In genomic region chr5:110420950-110421349, GRCm38 (mm10) we compare ENCODE assay signal across 19 mouse cellular contexts. TPM values are rescaled to one million over a fixed set of nuclear protein-coding genes. Genes with fewer than 3 reads are reported as not detected.
DNase-seq lines count a peak whose midpoint lies in the region; ATAC-seq and TF ChIP-seq lines count a peak whose summit lies in the region.
"Had no signal": no experiment of that assay in that cellular context is flagged by ENCODE, and none has a peak within 500 bp of the region (broad histone marks: within the 10 kb centered on the region; RNA-seq: fewer than 3 reads in every experiment).

No protein-coding gene starts in this region.

- no peak for DNase-seq in forebrain, postnatal 0 days
- no peak for DNase-seq in forebrain, embryonic 14.5 days (ENCODE audit: low spot score)
- peak; percentile 26 for DNase-seq in midbrain, embryonic 11.5 days (ENCODE audit: low spot score, missing footprints)
- DNase-seq in embryo, embryonic 11 days: no peak
- DNase-seq in left cerebral cortex, adult 11 months (ENCODE audit: low spot score): no peak
- no peak for DNase-seq in spleen, postnatal 10 days (ENCODE audit: low spot score in 2 of 2)
- DNase-seq: adrenal gland, postnatal 10 days; gastrocnemius, adult 2 months; heart, adult 2 months; kidney, postnatal 36 days; liver, embryonic 13.5 days; lung, postnatal 14 days; retina, postnatal 1 day had no signal

- H3K4me1 ChIP-seq in forebrain, postnatal 0 days (ENCODE audit: insufficient read depth): peaks cover 15% of the 10 kb centered on the region
- peaks cover 28% of the 10 kb centered on the region for H3K4me1 ChIP-seq in forebrain, embryonic 14.5 days (ENCODE audit: control insufficient read depth, insufficient read depth, low read length)
- H3K4me1 ChIP-seq in midbrain, embryonic 11.5 days (ENCODE audit: control insufficient read depth, insufficient read depth, low read length): peaks cover 21% of the 10 kb centered on the region
- peaks cover 31% of the 10 kb centered on the region for H3K4me1 ChIP-seq in midbrain, embryonic 13.5 days (replicated peaks)
- no peaks in the 10 kb centered on the region for H3K4me1 ChIP-seq in intestine, postnatal 0 days (replicated peaks; ENCODE audit: control insufficient read depth, insufficient read depth, low read length)

- H3K4me2 ChIP-seq in forebrain, postnatal 0 days (ENCODE audit: low read depth): no peak overlapping the region
- no peak overlapping the region for H3K4me2 ChIP-seq in forebrain, embryonic 14.5 days (ENCODE audit: low read length)
- H3K4me2 ChIP-seq in midbrain, embryonic 11.5 days: no peak overlapping the region
- H3K4me2 ChIP-seq in midbrain, embryonic 13.5 days (replicated peaks): no peak overlapping the region
- H3K4me2 ChIP-seq in intestine, postnatal 0 days (replicated peaks; ENCODE audit: low read depth): no peak overlapping the region
- H3K4me2 ChIP-seq: embryonic facial prominence, embryonic 13.5 days; hindbrain, embryonic 14.5 days; liver, embryonic 13.5 days had no signal

- H3K27ac ChIP-seq in forebrain, postnatal 0 days (ENCODE audit: low read depth, low read length): 0 out of 2 replicates have a peak overlapping the region, but pooled peaks have one; percentile 50
- no peak overlapping the region for H3K27ac ChIP-seq in forebrain, embryonic 14.5 days (ENCODE audit: low read depth, low read length)
- H3K27ac ChIP-seq in midbrain, embryonic 11.5 days (ENCODE audit: low read depth, low read length): no peak overlapping the region
- H3K27ac ChIP-seq in midbrain, embryonic 13.5 days: no peak overlapping the region
- peak overlapping the region; percentile 28; the same call in 1 of the 2 replicates for H3K27ac ChIP-seq in intestine, postnatal 0 days (ENCODE audit: low read depth, low read length)
- H3K27ac ChIP-seq: embryonic facial prominence, embryonic 13.5 days; gastrocnemius, adult 2 months; heart, adult 2 months; hindbrain, embryonic 14.5 days; limb, embryonic 10.5 days; liver, embryonic 13.5 days had no signal

- no peaks in the 10 kb centered on the region for H3K27me3 ChIP-seq in forebrain, postnatal 0 days (ENCODE audit: insufficient read depth, low read length)
- H3K27me3 ChIP-seq in forebrain, embryonic 14.5 days (replicated peaks; ENCODE audit: control insufficient read depth, insufficient read depth, low read length): no peaks in the 10 kb centered on the region
- no peaks in the 10 kb centered on the region; the same call in 1 of the 2 replicates for H3K27me3 ChIP-seq in midbrain, embryonic 11.5 days (ENCODE audit: control insufficient read depth, insufficient read depth, low read length)
- no peaks in the 10 kb centered on the region; the same call in 1 of the 2 replicates for H3K27me3 ChIP-seq in midbrain, embryonic 13.5 days
- H3K27me3 ChIP-seq in intestine, postnatal 0 days (replicated peaks; ENCODE audit: control insufficient read depth, insufficient read depth, low read length): no peaks in the 10 kb centered on the region
- H3K27me3 ChIP-seq: embryonic facial prominence, embryonic 13.5 days; liver, embryonic 13.5 days had no signal

- no peak for TF ChIP-seq CTCF in forebrain, postnatal 0 days (IDR thresholded peaks at IDR 0.05; ENCODE audit: low read depth)
- no peak for TF ChIP-seq CTCF in intestine, postnatal 0 days (IDR thresholded peaks at IDR 0.05; ENCODE audit: low read depth)

- no peaks in the 10 kb centered on the region for H3K36me3 ChIP-seq in forebrain, postnatal 0 days (ENCODE audit: insufficient read depth)
- H3K36me3 ChIP-seq in forebrain, embryonic 14.5 days (ENCODE audit: control insufficient read depth, insufficient read depth, low read length): no peaks in the 10 kb centered on the region
- H3K36me3 ChIP-seq in midbrain, embryonic 11.5 days (ENCODE audit: control insufficient read depth, insufficient read depth, low read length): no peaks in the 10 kb centered on the region
- H3K36me3 ChIP-seq in midbrain, embryonic 13.5 days: no peaks in the 10 kb centered on the region
- H3K36me3 ChIP-seq in intestine, postnatal 0 days (ENCODE audit: control insufficient read depth, insufficient read depth): peaks cover 35% of the 10 kb centered on the region
- H3K36me3 ChIP-seq: liver, embryonic 13.5 days had no signal

- H3K9ac ChIP-seq in forebrain, postnatal 0 days: no peak overlapping the region
- no peak overlapping the region for H3K9ac ChIP-seq in forebrain, embryonic 14.5 days (ENCODE audit: low read length)
- H3K9ac ChIP-seq in midbrain, embryonic 11.5 days (ENCODE audit: low read length): no peak overlapping the region
- H3K9ac ChIP-seq in midbrain, embryonic 13.5 days (replicated peaks): no peak overlapping the region
- H3K9ac ChIP-seq in intestine, postnatal 0 days (ENCODE audit: low read depth, low read length): no peak overlapping the region
- H3K9ac ChIP-seq: embryonic facial prominence, embryonic 13.5 days; hindbrain, embryonic 14.5 days; liver, embryonic 13.5 days had no signal

- H3K4me3 ChIP-seq in forebrain, postnatal 0 days (ENCODE audit: low read depth, low read length): no peak overlapping the region
- H3K4me3 ChIP-seq in forebrain, embryonic 14.5 days (ENCODE audit: low read depth, low read length): no peak overlapping the region
- H3K4me3 ChIP-seq in midbrain, embryonic 11.5 days (ENCODE audit: low read depth, low read length): no peak overlapping the region
- H3K4me3 ChIP-seq in midbrain, embryonic 13.5 days (replicated peaks): no peak overlapping the region
- no peak overlapping the region for H3K4me3 ChIP-seq in intestine, postnatal 0 days (ENCODE audit: low read depth, low read length)
- H3K4me3 ChIP-seq: embryonic facial prominence, embryonic 13.5 days; gastrocnemius, adult 2 months; heart, adult 2 months; limb, embryonic 10.5 days; liver, embryonic 13.5 days had no signal

- 41% methylated on average over 1 of the region's 1 CpGs for WGBS in forebrain, postnatal 0 days
- 50% methylated on average over 1 of the region's 1 CpGs for WGBS in forebrain, embryonic 14.5 days
- 78% methylated on average over 1 of the region's 1 CpGs for WGBS in midbrain, embryonic 11.5 days
- 70% methylated on average over 1 of the region's 1 CpGs for WGBS in midbrain, embryonic 13.5 days
- WGBS in intestine, postnatal 0 days: 30% methylated on average over 1 of the region's 1 CpGs

- ATAC-seq in forebrain, postnatal 0 days: peak; percentile 28; the same call in 1 of the 2 replicates
- ATAC-seq in forebrain, embryonic 14.5 days: no peak
- ATAC-seq in midbrain, embryonic 11.5 days (ENCODE audit: low FRiP score): no peak
- no peak for ATAC-seq in midbrain, embryonic 13.5 days
- no peak for ATAC-seq in intestine, postnatal 0 days
- ATAC-seq: midbrain, embryonic 16.5 days had no signal

- H3K9me3 ChIP-seq in forebrain, postnatal 0 days (ENCODE audit: low read length): no peaks in the 10 kb centered on the region
- H3K9me3 ChIP-seq in forebrain, embryonic 14.5 days (replicated peaks; ENCODE audit: control insufficient read depth, low read length): no peaks in the 10 kb centered on the region
- H3K9me3 ChIP-seq in midbrain, embryonic 11.5 days (ENCODE audit: control insufficient read depth, low read length): no peaks in the 10 kb centered on the region
- no peaks in the 10 kb centered on the region for H3K9me3 ChIP-seq in midbrain, embryonic 13.5 days
- H3K9me3 ChIP-seq in intestine, postnatal 0 days (ENCODE audit: control insufficient read depth): no peaks in the 10 kb centered on the region
- H3K9me3 ChIP-seq: embryonic facial prominence, embryonic 13.5 days; limb, embryonic 10.5 days; liver, embryonic 13.5 days had no signal

RNA-seq across cellular contexts. Expression of gene Fbrsl1, which starts 27.4 kb away (rescaled TPM):
- total RNA-seq in forebrain, postnatal 0 days (2014; rRNA removed): 28.1 and 30.3 TPM in 2 replicates
- polyA plus RNA-seq in forebrain, postnatal 0 days (2015; fragmentation: Nextera tagmentation; extraction: Ambion mirVana): 20.2 and 21.3 TPM in 2 replicates
- 15.0 and 19.8 TPM in 2 replicates for polyA plus RNA-seq in forebrain, embryonic 14.5 days (2014; fragmentation: Nextera tagmentation; extraction: Ambion mirVana)
- polyA plus RNA-seq in midbrain, embryonic 11.5 days (2014; fragmentation: Nextera tagmentation; extraction: Ambion mirVana): 11.3 and 14.9 TPM in 2 replicates
- 16.1 and 20.6 TPM in 2 replicates for polyA plus RNA-seq in midbrain, embryonic 13.5 days (2015; fragmentation: Nextera tagmentation; extraction: Ambion mirVana)
- 7.6 and 8.2 TPM in 2 replicates for polyA plus RNA-seq in intestine, postnatal 0 days (2015; fragmentation: Nextera tagmentation; extraction: Ambion mirVana)

Comparison
In these comparisons a context has a peak if more than half of its experiments do, and no peak if none do; other contexts are left out.
1. H3K27ac ChIP-seq: peak in forebrain, postnatal 0 days (single experiment) and intestine, postnatal 0 days (single experiment); none in forebrain, embryonic 14.5 days (single experiment), midbrain, embryonic 11.5 days (single experiment) and midbrain, embryonic 13.5 days (single experiment).